9 mouse cellular contexts compared by ENCODE assay signal in genomic region chr1:187448173-187448572, GRCm38 (mm10).
DNase-seq lines count a peak whose midpoint lies in the region; ATAC-seq and TF ChIP-seq lines count a peak whose summit lies in the region.
"Had no signal": no experiment of that assay in that cellular context is flagged by ENCODE, and none has a peak within 500 bp of the region (broad histone marks: within the 10 kb centered on the region; RNA-seq: fewer than 3 reads in every experiment).

No protein-coding gene starts in this region.

- no peaks in the 10 kb centered on the region for H3K27me3 ChIP-seq in Patski
- H3K27me3 ChIP-seq: hindbrain, embryonic 15.5 days had no signal

- POLR2A ChIA-PET in Patski (lab: Charles Lee), result no interaction called here

- CTCF ChIA-PET in Patski (lab: Charles Lee), result interaction anchor here (0.7 to 2.3 kb wide), 10 partner anchors 10 to 526 kb away, joined by 3 to 13 read pairs (median 4); no protein-coding TSS in a partner anchor

- DNase-seq in Patski (ENCODE audit: low read depth, low spot score), result no peak
- peak; percentile 12 for DNase-seq in cerebellum, adult 11 months
- DNase-seq in heart, postnatal 4 days, result peak; percentile 77
- DNase-seq in layer of hippocampus, postnatal 14 days (ENCODE audit: low spot score in 2 of 2), result peak; percentile 44 to 66
- DNase-seq in lung, postnatal 25 days (ENCODE audit: low spot score), result peak; percentile 67
- peak; percentile 72 for DNase-seq in right cerebral cortex, postnatal 25 days

- in situ Hi-C loops in Patski (cut with MboI; ENCODE audit: low pct_unique_long_range_greater_than_20kb), result no loop called here

- TF ChIP-seq CTCF in Patski (IDR thresholded peaks at IDR 0.05), result peak; percentile 94

- peak; percentile 73 for ATAC-seq in Patski
- peak; percentile 90 for ATAC-seq in frontal cortex, adult (ENCODE audit: low TSS enrichment)
- no peak for ATAC-seq in inflammation-experienced regulatory T-cells, adult 6 months
